Mouse (Mus musculus) forebrain, embryonic 10.5 days (tissue): ENCODE measurements at regions not wholly inside any gene's neighbourhood (a gene's known extent, or its start where the extent isn't known, plus 50 kb on each side); places are given as distances from the start of the nearest gene placed in this dataset.

Experiments
- DNase-seq: peaks from one replicate; pipeline ENCODE4 v3.0.0-alpha.2; 2017; ENCODE audit warnings: low spot score; ENCODE audit errors: extremely low spot score
- H3K27ac ChIP-seq: fragments of 300-500 bp; sonication (generic); 2 replicates; pipeline ENCODE4 v1.5.1; 2016; ENCODE audit warnings: mild to moderate bottlenecking
- H3K27me3 ChIP-seq: fragments of 300-500 bp; sonication (generic); 2 replicates; pipeline ENCODE4 v1.6.1; 2016; ENCODE audit warnings: mild to moderate bottlenecking; ENCODE audit not compliant: poor library complexity, severe bottlenecking
- H3K36me3 ChIP-seq: fragments of 300-500 bp; sonication (generic); replicated peaks from 2 replicates; pipeline ENCODE4 v1.6.1; 2016; ENCODE audit warnings: mild to moderate bottlenecking, moderate library complexity
- H3K4me1 ChIP-seq: fragments of 300-500 bp; sonication (generic); 2 replicates; pipeline ENCODE4 v1.6.1; 2016
- H3K4me3 ChIP-seq: fragments of 300-500 bp; sonication (generic); 2 replicates; pipeline ENCODE4 v1.5.1; 2016; ENCODE audit warnings: mild to moderate bottlenecking, moderate library complexity
- H3K9me3 ChIP-seq: fragments of 300-500 bp; sonication (generic); 2 replicates; pipeline ENCODE4 v1.6.1; 2016; ENCODE audit warnings: mild to moderate bottlenecking, moderate library complexity
- WGBS: fragments of 180-500 bp; shearing (Covaris S2); methylation state at CpG from one replicate; pipeline ENCODE4 v1.1.7; 2016; 5-methylcytosine and 5-hydroxymethylcytosine counted together

- Histone ChIP-seq H3K36me3 (no peaks in the 10 kb centered on the region), H3K4me3 (no peak overlapping the region), H3K4me1 (peaks cover 29% of the 10 kb centered on the region), H3K27me3 (peaks cover 31% of the 10 kb centered on the region), H3K9me3 (no peaks in the 10 kb centered on the region), H3K27ac (no peak overlapping the region)
- DNase-seq = no peak
- WGBS = 58% methylated on average over 2 of the region's 2 CpGs
These were observed 118.7 kb upstream of the Slc22a12 start for GRCm38 (mm10) chr19:6661508-6661871.

GRCm38 (mm10) chr19:6660723-6661507, 118.1 kb upstream of the Slc22a12 start:
- peaks cover 31% of the 10 kb centered on the region for H3K27me3 ChIP-seq
- H3K27ac ChIP-seq = no peak overlapping the region
- WGBS = 40% methylated on average over 8 of the region's 8 CpGs
- H3K9me3 ChIP-seq = no peaks in the 10 kb centered on the region
- H3K36me3 ChIP-seq = no peaks in the 10 kb centered on the region
- no peak overlapping the region for H3K4me3 ChIP-seq
- no peak for DNase-seq
- peaks cover 29% of the 10 kb centered on the region for H3K4me1 ChIP-seq

GRCm38 (mm10) chr19:6660157-6660556, 117.3 kb upstream of the Slc22a12 start:
- WGBS = 86% methylated on average over 8 of the region's 8 CpGs
- Histone ChIP-seq H3K27me3 (peaks cover 31% of the 10 kb centered on the region), H3K9me3 (no peaks in the 10 kb centered on the region)

GRCm38 (mm10) chr19:6654550-6654949, 111.7 kb upstream of the Slc22a12 start:
- H3K36me3 ChIP-seq = no peaks in the 10 kb centered on the region
- H3K27ac ChIP-seq = no peak overlapping the region
- H3K4me1 ChIP-seq = no peaks in the 10 kb centered on the region
- 0 out of 2 replicates have a peak, but pooled peaks cover 7% of the 10 kb centered on the region for H3K9me3 ChIP-seq
- no peaks in the 10 kb centered on the region for H3K27me3 ChIP-seq
- no peak overlapping the region for H3K4me3 ChIP-seq
- 79% methylated on average over 5 of the region's 5 CpGs for WGBS
- DNase-seq = no peak

More at GRCm38 (mm10) chr19:6660157-6660556, 117.3 kb upstream of the Slc22a12 start:
- no peak overlapping the region for H3K4me3 ChIP-seq
- DNase-seq = no peak
- peaks cover 29% of the 10 kb centered on the region for H3K4me1 ChIP-seq
- no peak overlapping the region for H3K27ac ChIP-seq
- H3K36me3 ChIP-seq = no peaks in the 10 kb centered on the region

- DNase-seq = no peak
- Histone ChIP-seq H3K9me3 (0 out of 2 replicates have a peak, but pooled peaks cover 7% of the 10 kb centered on the region), H3K4me3 (no peak overlapping the region), H3K4me1 (no peaks in the 10 kb centered on the region), H3K27me3 (no peaks in the 10 kb centered on the region), H3K27ac (no peak overlapping the region), H3K36me3 (no peaks in the 10 kb centered on the region)
- 72% methylated on average over 4 of the region's 4 CpGs for WGBS
These were observed 109.9 kb upstream of the Slc22a12 start for GRCm38 (mm10) chr19:6652775-6653174.

GRCm38 (mm10) chr19:6651192-6651591, 108.4 kb upstream of the Slc22a12 start:
- Histone ChIP-seq H3K27ac (no peak overlapping the region), H3K4me1 (no peaks in the 10 kb centered on the region), H3K9me3 (peaks cover 7% of the 10 kb centered on the region; the same call in 1 of the 2 replicates), H3K4me3 (no peak overlapping the region), H3K36me3 (no peaks in the 10 kb centered on the region), H3K27me3 (no peaks in the 10 kb centered on the region)
- DNase-seq = no peak
- WGBS = 76% methylated on average over 5 of the region's 5 CpGs

- H3K36me3 ChIP-seq = no peaks in the 10 kb centered on the region
- 92% methylated on average over 4 of the region's 4 CpGs for WGBS
- no peak for DNase-seq
These were observed 107.1 kb upstream of the Slc22a12 start for GRCm38 (mm10) chr19:6649885-6650284.

GRCm38 (mm10) chr19:6647686-6648085, 104.9 kb upstream of the Slc22a12 start:
- Histone ChIP-seq H3K9me3 (peaks cover 3% of the 10 kb centered on the region; the same call in 1 of the 2 replicates), H3K27me3 (no peaks in the 10 kb centered on the region), H3K4me3 (no peak overlapping the region), H3K4me1 (no peaks in the 10 kb centered on the region), H3K27ac (no peak overlapping the region), H3K36me3 (no peaks in the 10 kb centered on the region)
- DNase-seq = no peak
- WGBS = 91% methylated on average over 4 of the region's 4 CpGs

More at GRCm38 (mm10) chr19:6649885-6650284, 107.1 kb upstream of the Slc22a12 start:
- Histone ChIP-seq H3K27me3 (no peaks in the 10 kb centered on the region), H3K4me1 (no peaks in the 10 kb centered on the region), H3K4me3 (no peak overlapping the region), H3K27ac (no peak overlapping the region), H3K9me3 (peaks cover 7% of the 10 kb centered on the region; the same call in 1 of the 2 replicates)

- Histone ChIP-seq H3K9me3 (no peaks in the 10 kb centered on the region; the same call in 1 of the 2 replicates), H3K36me3 (no peaks in the 10 kb centered on the region), H3K4me3 (no peak overlapping the region), H3K27ac (no peak overlapping the region), H3K4me1 (no peaks in the 10 kb centered on the region), H3K27me3 (no peaks in the 10 kb centered on the region)
- DNase-seq = no peak
- 83% methylated on average over 3 of the region's 3 CpGs for WGBS
These were observed 104.4 kb upstream of the Slc22a12 start for GRCm38 (mm10) chr19:6647216-6647615.

GRCm38 (mm10) chr19:6645912-6646311, 103.1 kb upstream of the Slc22a12 start:
- H3K9me3 ChIP-seq = no peaks in the 10 kb centered on the region; the same call in 1 of the 2 replicates
- no peaks in the 10 kb centered on the region for H3K4me1 ChIP-seq
- H3K27me3 ChIP-seq = no peaks in the 10 kb centered on the region
- H3K4me3 ChIP-seq = no peak overlapping the region
- 89% methylated on average over 6 of the region's 6 CpGs for WGBS
- no peak overlapping the region for H3K27ac ChIP-seq
- no peak for DNase-seq
- H3K36me3 ChIP-seq = no peaks in the 10 kb centered on the region

- H3K4me3 ChIP-seq = no peak overlapping the region
- 85% methylated on average over 6 of the region's 6 CpGs for WGBS
- H3K9me3 ChIP-seq = no peaks in the 10 kb centered on the region; the same call in 1 of the 2 replicates
- DNase-seq = no peak
- no peaks in the 10 kb centered on the region for H3K36me3 ChIP-seq
- no peaks in the 10 kb centered on the region for H3K4me1 ChIP-seq
- H3K27ac ChIP-seq = no peak overlapping the region
- H3K27me3 ChIP-seq = no peaks in the 10 kb centered on the region
These were observed 102.0 kb upstream of the Slc22a12 start for GRCm38 (mm10) chr19:6644871-6645270.

- H3K4me3 ChIP-seq = no peak overlapping the region
- H3K27ac ChIP-seq = no peak overlapping the region
- no peak for DNase-seq
- H3K27me3 ChIP-seq = no peaks in the 10 kb centered on the region
- H3K36me3 ChIP-seq = no peaks in the 10 kb centered on the region
- WGBS = 90% methylated on average over 7 of the region's 7 CpGs
- no peaks in the 10 kb centered on the region for H3K4me1 ChIP-seq
- no peaks in the 10 kb centered on the region for H3K9me3 ChIP-seq
These were observed 96.8 kb upstream of the Slc22a12 start for GRCm38 (mm10) chr19:6639681-6640080.

GRCm38 (mm10) chr19:6633400-6633799, 90.6 kb upstream of the Slc22a12 start:
- Histone ChIP-seq H3K27ac (no peak overlapping the region), H3K27me3 (no peaks in the 10 kb centered on the region), H3K4me1 (peaks cover 8% of the 10 kb centered on the region), H3K4me3 (no peak overlapping the region), H3K36me3 (no peaks in the 10 kb centered on the region), H3K9me3 (no peaks in the 10 kb centered on the region)
- WGBS = 55% methylated on average over 10 of the region's 10 CpGs
- DNase-seq = no peak
